Mouse (Mus musculus): ENCODE data around the gene Tbc1d22a. TPM values are rescaled to one million over a fixed set of nuclear protein-coding genes. Genes with fewer than 3 reads are reported as not detected.

Tbc1d22a gene
- total and polyA plus RNA-seq, 2 experiments from 2014 or later, result 9.7 to 31.4 TPM

GRCm38 (mm10) chr15:86167787-86168504 lies 46.3 kb upstream of the Tbc1d22a start:
- Histone ChIP-seq H3K9ac (replicated peaks; ENCODE audit: low read depth, low read length) (no peak overlapping the region), H3K4me3 (ENCODE audit: low read depth, low read length) (no peak overlapping the region), H3K36me3 (replicated peaks; ENCODE audit: control insufficient read depth, insufficient read depth, low read length) (peaks cover 22% of the 10 kb centered on the region), H3K9me3 (replicated peaks; ENCODE audit: control insufficient read depth, low read length) (no peaks in the 10 kb centered on the region), H3K27ac (ENCODE audit: low read depth) (peak overlapping the region; percentile 76), H3K4me1 (ENCODE audit: control insufficient read depth, insufficient read depth) (peaks cover 56% of the 10 kb centered on the region), H3K27me3 (ENCODE audit: control insufficient read depth, insufficient read depth, low read length) (no peaks in the 10 kb centered on the region), H3K4me2 (ENCODE audit: low read depth, low read length) (no peak overlapping the region)
- no peak for TF ChIP-seq CTCF (IDR thresholded peaks at IDR 0.05; ENCODE audit: low read depth)
- TF ChIP-seq EP300 (IDR thresholded peaks at IDR 0.05; ENCODE audit: low read depth), result no peak
- DNase-seq (ENCODE audit: low spot score) (no peak), ATAC-seq (ENCODE audit: insufficient read depth, low read depth) (no peak)
- 66% methylated on average over 10 of the region's 10 CpGs for WGBS

GRCm38 (mm10) chr15:86168505-86168867 lies 45.8 kb upstream of the Tbc1d22a start:
- TF ChIP-seq CTCF (IDR thresholded peaks at IDR 0.05; ENCODE audit: low read depth), result no peak
- no peak for TF ChIP-seq EP300 (IDR thresholded peaks at IDR 0.05; ENCODE audit: low read depth)
- Histone ChIP-seq H3K4me2 (ENCODE audit: low read depth, low read length) (no peak overlapping the region), H3K4me3 (ENCODE audit: low read depth, low read length) (no peak overlapping the region), H3K4me1 (ENCODE audit: control insufficient read depth, insufficient read depth) (peaks cover 60% of the 10 kb centered on the region), H3K36me3 (replicated peaks; ENCODE audit: control insufficient read depth, insufficient read depth, low read length) (peaks cover 16% of the 10 kb centered on the region), H3K27me3 (ENCODE audit: control insufficient read depth, insufficient read depth, low read length) (no peaks in the 10 kb centered on the region), H3K9ac (replicated peaks; ENCODE audit: low read depth, low read length) (no peak overlapping the region), H3K27ac (ENCODE audit: low read depth) (peak overlapping the region; percentile 76), H3K9me3 (replicated peaks; ENCODE audit: control insufficient read depth, low read length) (no peaks in the 10 kb centered on the region)
- DNase-seq (ENCODE audit: low spot score) (no peak), ATAC-seq (ENCODE audit: insufficient read depth, low read depth) (peak; percentile 23)
- 23% methylated on average over 7 of the region's 7 CpGs for WGBS

- Histone ChIP-seq H3K9ac (replicated peaks; ENCODE audit: low read depth, low read length) (no peak overlapping the region; the same call in 1 of the 2 replicates), H3K4me2 (ENCODE audit: low read depth, low read length) (no peak overlapping the region), H3K27ac (ENCODE audit: low read depth) (peak overlapping the region; percentile 76), H3K27me3 (ENCODE audit: control insufficient read depth, insufficient read depth, low read length) (no peaks in the 10 kb centered on the region), H3K4me1 (ENCODE audit: control insufficient read depth, insufficient read depth) (peaks cover 67% of the 10 kb centered on the region), H3K36me3 (replicated peaks; ENCODE audit: control insufficient read depth, insufficient read depth, low read length) (peaks cover 9% of the 10 kb centered on the region), H3K4me3 (ENCODE audit: low read depth, low read length) (no peak overlapping the region), H3K9me3 (replicated peaks; ENCODE audit: control insufficient read depth, low read length) (no peaks in the 10 kb centered on the region)
- TF ChIP-seq CTCF (IDR thresholded peaks at IDR 0.05; ENCODE audit: low read depth), result no peak
- no peak for TF ChIP-seq EP300 (IDR thresholded peaks at IDR 0.05; ENCODE audit: low read depth)
- ATAC-seq (ENCODE audit: insufficient read depth, low read depth) (peak; percentile 5; the same call in 1 of the 2 replicates), DNase-seq (ENCODE audit: low spot score) (no peak)
- 50% methylated on average over 12 of the region's 12 CpGs for WGBS
Observed at GRCm38 (mm10) chr15:86168941-86169816, 45.1 kb upstream of the Tbc1d22a start.

- ATAC-seq (ENCODE audit: insufficient read depth, low read depth) (0 out of 2 replicates have a peak, but pooled peaks have one; percentile 2), DNase-seq (ENCODE audit: low spot score) (no peak)
- Histone ChIP-seq H3K9ac (replicated peaks; ENCODE audit: low read depth, low read length) (no peak overlapping the region), H3K36me3 (replicated peaks; ENCODE audit: control insufficient read depth, insufficient read depth, low read length) (peaks cover 3% of the 10 kb centered on the region), H3K4me3 (ENCODE audit: low read depth, low read length) (no peak overlapping the region), H3K9me3 (replicated peaks; ENCODE audit: control insufficient read depth, low read length) (no peaks in the 10 kb centered on the region), H3K27me3 (ENCODE audit: control insufficient read depth, insufficient read depth, low read length) (no peaks in the 10 kb centered on the region), H3K4me2 (ENCODE audit: low read depth, low read length) (no peak overlapping the region), H3K4me1 (ENCODE audit: control insufficient read depth, insufficient read depth) (peaks cover 72% of the 10 kb centered on the region), H3K27ac (ENCODE audit: low read depth) (peak overlapping the region; percentile 76)
- WGBS, result 62% methylated on average over 4 of the region's 4 CpGs
- TF ChIP-seq CTCF (IDR thresholded peaks at IDR 0.05; ENCODE audit: low read depth) (no peak), EP300 (IDR thresholded peaks at IDR 0.05; ENCODE audit: low read depth) (peak; percentile 36; the same call in 1 of the 2 replicates)
Observed at GRCm38 (mm10) chr15:86169817-86170110, 44.5 kb upstream of the Tbc1d22a start.

- Histone ChIP-seq H3K9ac (replicated peaks; ENCODE audit: low read depth, low read length) (no peak overlapping the region), H3K4me1 (ENCODE audit: control insufficient read depth, insufficient read depth) (peaks cover 78% of the 10 kb centered on the region), H3K27me3 (ENCODE audit: control insufficient read depth, insufficient read depth, low read length) (no peaks in the 10 kb centered on the region), H3K36me3 (replicated peaks; ENCODE audit: control insufficient read depth, insufficient read depth, low read length) (no peaks in the 10 kb centered on the region), H3K9me3 (replicated peaks; ENCODE audit: control insufficient read depth, low read length) (no peaks in the 10 kb centered on the region), H3K4me3 (ENCODE audit: low read depth, low read length) (no peak overlapping the region), H3K4me2 (ENCODE audit: low read depth, low read length) (no peak overlapping the region), H3K27ac (ENCODE audit: low read depth) (peak overlapping the region; percentile 75)
- ATAC-seq (ENCODE audit: insufficient read depth, low read depth), result no peak
- no peak for TF ChIP-seq EP300 (IDR thresholded peaks at IDR 0.05; ENCODE audit: low read depth)
- TF ChIP-seq CTCF (IDR thresholded peaks at IDR 0.05; ENCODE audit: low read depth), result no peak
- WGBS, result 76% methylated on average over 12 of the region's 12 CpGs
- no peak for DNase-seq (ENCODE audit: low spot score)
Observed at GRCm38 (mm10) chr15:86171316-86171715, 42.9 kb upstream of the Tbc1d22a start.

Data from heart, postnatal 0 days (tissue).